Mouse (Mus musculus) right cerebral cortex, postnatal 10 days (tissue): ENCODE results near the gene Naip1.
"Not testable (repeated sequence)": the region's sequence is repeated elsewhere in the genome, so short reads cannot be mapped to it uniquely, and the experiment has no call there.

Source experiments
- DNase-seq, 2 experiments: peaks; one replicate each; pipeline ENCODE4 v3.0.0; 2021; ENCODE audit warnings: low spot score in 2 of 2

The Naip1 gene

DNA sequence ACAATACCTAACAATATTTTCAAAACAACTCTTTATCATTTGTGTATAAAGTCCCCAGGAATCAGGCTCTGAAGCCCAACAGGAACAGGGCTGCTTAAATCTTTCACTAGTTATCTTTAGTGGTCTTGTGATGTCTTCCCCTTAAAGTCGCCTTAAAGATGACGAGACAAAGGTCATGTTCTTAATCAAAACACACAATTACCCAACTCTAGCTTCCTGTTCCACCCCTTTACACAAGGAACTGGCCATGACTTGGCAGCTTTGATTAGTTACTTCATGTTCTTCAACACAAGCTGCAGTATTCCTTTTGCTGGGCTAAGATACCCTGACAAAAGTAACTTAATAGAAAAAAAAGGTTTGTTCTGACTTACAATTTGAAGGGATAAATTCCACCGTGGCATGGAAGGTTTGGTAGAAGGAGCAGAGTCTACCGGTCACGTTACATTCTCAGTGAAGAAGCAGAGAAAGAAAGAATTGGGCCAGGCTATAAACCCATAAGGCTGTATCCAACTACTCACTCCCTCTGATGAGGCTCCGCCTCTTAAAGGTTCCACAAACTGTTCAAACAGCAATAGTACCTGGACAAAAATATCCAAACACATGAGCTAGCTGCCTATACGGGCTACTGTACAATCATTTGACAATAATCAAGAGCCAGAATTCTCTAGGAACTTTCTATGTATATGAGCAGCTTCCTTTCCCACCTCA is 49.6 kb downstream of the Naip1 start:
- not testable (repeated sequence) for DNase-seq

DNA sequence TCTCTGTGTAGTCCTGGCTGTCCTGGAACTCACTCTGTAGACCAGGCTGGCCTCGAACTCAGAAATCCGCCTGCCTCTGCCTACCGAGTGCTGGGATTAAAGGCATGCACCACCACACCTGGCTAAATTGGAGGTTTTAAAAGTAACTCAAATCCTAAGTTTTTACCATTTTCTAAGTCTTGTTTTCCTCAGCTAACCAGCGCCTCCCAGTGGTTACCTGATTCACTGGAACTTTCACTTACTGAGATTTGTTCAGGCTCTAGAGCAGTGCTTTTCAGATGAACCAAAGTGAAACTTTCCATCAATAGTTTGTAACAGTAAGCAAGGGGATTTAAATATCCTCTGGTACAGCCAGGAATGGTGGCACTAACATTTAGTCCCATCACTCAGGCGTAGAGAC is 61.6 kb downstream of the Naip1 start:
- peak; percentile 15 to 27 for DNase-seq

DNA sequence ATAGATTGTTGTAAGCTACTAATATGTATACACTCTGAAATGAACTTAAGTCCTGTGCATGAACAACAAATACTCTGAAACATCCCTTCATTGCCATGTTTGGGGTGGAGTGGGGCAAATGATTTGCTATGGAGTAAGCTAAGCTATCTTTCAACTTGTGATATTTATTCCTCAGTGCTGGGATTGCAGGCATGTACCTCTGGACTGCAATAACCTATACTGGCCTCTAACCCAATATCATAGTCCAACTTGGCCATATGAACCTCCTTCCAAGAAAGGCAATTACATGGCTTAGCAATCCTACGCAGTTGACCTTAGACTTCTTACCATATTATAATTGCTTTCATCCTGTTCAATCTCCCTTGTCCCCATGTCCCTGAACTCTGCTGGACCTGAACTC is 82.1 kb downstream of the Naip1 start:
- DNase-seq, result no peak
